Mouse (Mus musculus) lung, postnatal 0 days (tissue): ENCODE results near the gene Morc2a.

Experiments
- CTCF ChIP-seq: IDR thresholded peaks from 2 replicates; pipeline ENCODE4 v1.5.1; 2016; ENCODE audit warnings: antibody characterized with exemption, mild to moderate bottlenecking
- EP300 ChIP-seq: IDR thresholded peaks from 2 replicates; pipeline ENCODE4 v1.6.1; 2016; ENCODE audit warnings: antibody characterized with exemption, mild to moderate bottlenecking, control low read depth

DNA sequence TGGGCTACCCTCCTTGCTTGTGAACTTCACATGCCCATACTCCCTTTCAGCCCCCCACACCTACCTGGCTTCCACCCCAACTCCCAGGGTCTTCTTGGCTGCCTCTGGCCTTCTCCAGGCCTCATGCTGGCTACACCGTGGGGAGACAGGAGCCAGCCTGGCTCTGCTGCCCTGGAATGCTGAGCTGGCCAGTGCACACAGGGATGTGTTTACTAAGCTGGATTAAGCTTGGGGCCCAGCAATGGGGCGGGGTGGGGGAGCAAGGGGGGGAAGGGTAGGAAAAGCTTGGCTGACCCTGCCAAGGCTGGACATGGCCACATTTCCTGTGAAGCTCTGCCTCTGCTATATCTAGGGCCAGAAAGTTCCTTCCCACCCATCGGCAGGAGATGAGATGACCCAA lies 73.0 kb downstream of the Morc2a start:
- no peak for TF ChIP-seq CTCF
- TF ChIP-seq EP300: no peak
